Comparison of ENCODE assay signal across 8 mouse cellular contexts in genomic region chr10:110931161-110931912, GRCm38 (mm10). TPM values are rescaled to one million over a fixed set of nuclear protein-coding genes. Genes with fewer than 3 reads are reported as not detected.
DNase-seq lines count a peak whose midpoint lies in the region; ATAC-seq and TF ChIP-seq lines count a peak whose summit lies in the region.

No protein-coding gene starts in this region.

- peak overlapping the region; percentile 34; the same call in 1 of the 2 replicates for H3K27ac ChIP-seq in kidney, embryonic 14.5 days (ENCODE audit: low read depth, low read length)
- peak overlapping the region; percentile 87 for H3K27ac ChIP-seq in hindbrain, embryonic 14.5 days

- H3ac ChIP-seq in myocyte (ENCODE audit: control insufficient read depth, insufficient read length) = no peak overlapping the region

- 61% methylated on average over 13 of the region's 13 CpGs for WGBS in kidney, embryonic 14.5 days
- 36% methylated on average over 13 of the region's 13 CpGs for WGBS in hindbrain, embryonic 14.5 days

- peaks cover 6% of the 10 kb centered on the region; the same call in 1 of the 2 replicates for H3K36me3 ChIP-seq in kidney, embryonic 14.5 days (ENCODE audit: control insufficient read depth, insufficient read depth, low read length)
- H3K36me3 ChIP-seq in hindbrain, embryonic 14.5 days (replicated peaks; ENCODE audit: control insufficient read depth, insufficient read depth) = peaks cover 4% of the 10 kb centered on the region; the same call in 1 of the 2 replicates
- H3K36me3 ChIP-seq in myocyte (ENCODE audit: control insufficient read depth, insufficient read depth) = peaks cover 10% of the 10 kb centered on the region

- H3K27me3 ChIP-seq in kidney, embryonic 14.5 days (ENCODE audit: control insufficient read depth, insufficient read depth, low read length) = no peaks in the 10 kb centered on the region
- H3K27me3 ChIP-seq in hindbrain, embryonic 14.5 days (ENCODE audit: control insufficient read depth, insufficient read depth, low read length) = no peaks in the 10 kb centered on the region
- H3K27me3 ChIP-seq in myocyte (ENCODE audit: control insufficient read depth, insufficient read depth, insufficient read length) = no peaks in the 10 kb centered on the region

- H3K9me3 ChIP-seq in kidney, embryonic 14.5 days (ENCODE audit: control insufficient read depth, low read length) = no peaks in the 10 kb centered on the region
- no peaks in the 10 kb centered on the region for H3K9me3 ChIP-seq in hindbrain, embryonic 14.5 days (ENCODE audit: control insufficient read depth, low read length)

- no peak overlapping the region for H3K9ac ChIP-seq in kidney, embryonic 14.5 days (ENCODE audit: low read depth, low read length)
- peak overlapping the region; percentile 37 for H3K9ac ChIP-seq in hindbrain, embryonic 14.5 days

- ATAC-seq in kidney, embryonic 14.5 days (ENCODE audit: low FRiP score, low TSS enrichment) = no peak
- ATAC-seq in common myeloid progenitor, adult 5-6 weeks (replicated peaks; ENCODE audit: low read depth, poor library complexity, severe bottlenecking) = peak; percentile 9; the same call in 1 of the 2 replicates
- peak; percentile 39 for ATAC-seq in hindbrain, embryonic 14.5 days (ENCODE audit: low FRiP score)

- no peak for DNase-seq in kidney, postnatal 14 days
- DNase-seq in hindbrain, embryonic 14.5 days (ENCODE audit: low spot score) = peak; percentile 51
- no peak for DNase-seq in adrenal gland, postnatal 4 days (ENCODE audit: low spot score in 2 of 2)
- no peak for DNase-seq in urinary bladder, postnatal 4 days (ENCODE audit: low spot score in 2 of 2)
- DNase-seq in kidney, adult 8-10 months = no peak

- peaks cover 61% of the 10 kb centered on the region for H3K79me2 ChIP-seq in myocyte (ENCODE audit: control insufficient read depth, insufficient read depth)

- peak overlapping the region; percentile 31 for H3K4me2 ChIP-seq in kidney, embryonic 14.5 days (replicated peaks; ENCODE audit: low read depth, low read length)
- H3K4me2 ChIP-seq in hindbrain, embryonic 14.5 days (replicated peaks) = peak overlapping the region; percentile 42
- H3K4me2 ChIP-seq in myocyte (ENCODE audit: low read depth) = peak overlapping the region; percentile 79

- peaks cover 21% of the 10 kb centered on the region for H3K4me1 ChIP-seq in kidney, embryonic 14.5 days (ENCODE audit: control insufficient read depth, insufficient read depth, low read length)
- H3K4me1 ChIP-seq in hindbrain, embryonic 14.5 days (replicated peaks; ENCODE audit: control insufficient read depth, insufficient read depth, low read length) = peaks cover 45% of the 10 kb centered on the region

- H3K4me3 ChIP-seq in kidney, embryonic 14.5 days (ENCODE audit: low read length) = no peak overlapping the region; the same call in 1 of the 2 replicates
- peak overlapping the region; percentile 6; the same call in 1 of the 2 replicates for H3K4me3 ChIP-seq in hindbrain, embryonic 14.5 days (replicated peaks; ENCODE audit: low read length)
- H3K4me3 ChIP-seq in myocyte = peak overlapping the region; percentile 18

- TF ChIP-seq POLR2A in myocyte (IDR thresholded peaks at IDR 0.05; ENCODE audit: insufficient read length, low read depth) = no peak

TF ChIP-seq in myocyte, 11 proteins besides CTCF, POLR2A, EP300 and RAD21:
- peak in 1 of 3 experiments; percentile 30 for TF ChIP-seq MYOD1 (IDR thresholded peaks at IDR 0.05; ENCODE audit: control insufficient read depth in 1 of 3, insufficient read length in 2 of 3, low read depth in 2 of 3)
- TF ChIP-seq USF1 (IDR thresholded peaks at IDR 0.05; ENCODE audit: low read depth) = no peak
TF ChIP-seq in myocyte: peak in this region for 1.

RNA-seq across cellular contexts. Expression of gene Csrp2, which starts 11.7 kb away (rescaled TPM):
- polyA plus RNA-seq in kidney, embryonic 14.5 days (2014; fragmentation: Nextera tagmentation; extraction: Ambion mirVana) = 157 and 158 TPM in 2 replicates
- 41.6 and 65.8 TPM in 2 replicates for total RNA-seq in common myeloid progenitor, adult 5-6 weeks (2017)
- 122 and 128 TPM in 2 replicates for polyA plus RNA-seq in hindbrain, embryonic 14.5 days (2014; fragmentation: Nextera tagmentation; extraction: Ambion mirVana)
- polyA plus RNA-seq in myocyte (2012; fragmentation: generic; extraction: Trizol) = 264 TPM
- total RNA-seq in adrenal gland, postnatal 4 days (2021) = 100 to 1,000 TPM; 160 to 188 TPM
